Mouse (Mus musculus): ENCODE data around the gene Trip6.

GRCm38 (mm10) chr5:137338663-137339289 is 24.6 kb upstream of the Trip6 start:
- TF ChIP-seq POLR2A (IDR thresholded peaks at IDR 0.05; ENCODE audit: insufficient read length, low read depth) = no peak
- no peak for TF ChIP-seq E2F4 (IDR thresholded peaks at IDR 0.05; ENCODE audit: insufficient read depth)
- no peak for TF ChIP-seq MAX (IDR thresholded peaks at IDR 0.05; ENCODE audit: low read depth)
- TF ChIP-seq MYOG (IDR thresholded peaks at IDR 0.05; ENCODE audit: control insufficient read depth in 1 of 3, insufficient read depth in 1 of 3, insufficient read length in 2 of 3, low read depth in 2 of 3) = no peak
- TF ChIP-seq USF1 (IDR thresholded peaks at IDR 0.05; ENCODE audit: low read depth) = no peak
